27 mouse cellular contexts compared by ENCODE assay signal in the genomic region with DNA sequence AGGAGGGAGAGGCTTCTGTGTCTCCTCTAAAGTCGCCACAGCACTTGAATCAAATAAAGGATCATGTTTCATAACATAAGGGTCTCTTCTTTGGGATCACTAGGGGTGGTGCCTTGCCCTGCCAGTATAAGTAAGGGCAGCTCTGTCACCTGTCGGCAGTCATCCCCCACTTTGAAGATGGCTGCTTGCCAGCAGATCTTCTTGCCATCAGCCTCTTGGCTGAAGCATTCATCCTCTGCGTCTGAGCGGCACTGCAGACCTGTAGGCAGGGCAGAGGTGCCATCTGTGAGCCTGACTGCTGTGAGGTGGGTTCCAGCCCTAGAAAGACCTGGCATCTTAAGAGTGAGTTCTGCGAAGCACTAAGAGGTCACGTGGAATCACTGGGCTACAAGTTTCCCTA. TPM values are rescaled to one million over a fixed set of nuclear protein-coding genes. Genes with fewer than 3 reads are reported as not detected.
A peak's percentile ranks its signal among the peaks of the same experiment; 100 is the strongest.
DNase-seq lines count a peak whose midpoint lies in the region; ATAC-seq and TF ChIP-seq lines count a peak whose summit lies in the region.
"Had no signal": no experiment of that assay in that cellular context is flagged by ENCODE, and none has a peak within 500 bp of the region (broad histone marks: within the 10 kb centered on the region; RNA-seq: fewer than 3 reads in every experiment).

No protein-coding gene starts in this region.

- no peak overlapping the region for H3K4me3 ChIP-seq in gastrocnemius, adult 2 months
- H3K4me3 ChIP-seq: embryonic facial prominence, embryonic 12.5 days; embryonic facial prominence, embryonic 15.5 days; heart, embryonic 12.5 days; heart, embryonic 15.5 days; hindbrain, embryonic 12.5 days; intestine, embryonic 15.5 days; kidney, embryonic 15.5 days had no signal

- intact Hi-C loops in gastrocnemius, adult 2 months (cut with DNase I) = no loop called here

- no peak for TF ChIP-seq CTCF in gastrocnemius, adult 2 months (IDR thresholded peaks at IDR 0.05)

- no peak overlapping the region for H3K27ac ChIP-seq in gastrocnemius, adult 2 months
- H3K27ac ChIP-seq: embryonic facial prominence, embryonic 12.5 days; embryonic facial prominence, embryonic 15.5 days; heart, embryonic 15.5 days; hindbrain, embryonic 12.5 days; intestine, embryonic 15.5 days; kidney, embryonic 15.5 days had no signal

- no peak for ATAC-seq in cerebellum, adult (ENCODE audit: insufficient number of reproducible peaks, low FRiP score, low TSS enrichment)
- ATAC-seq: forebrain, embryonic 14.5 days; forebrain, postnatal 0 days; hindbrain, embryonic 16.5 days; intestine, embryonic 15.5 days; Patski had no signal

- DNase-seq in cerebellum, adult 9-10 months = peak; percentile 36
- DNase-seq in cerebellum, postnatal 25 days = peak; percentile 34 to 58
- no peak for DNase-seq in cerebellum, adult 11-12 months
- DNase-seq in gastrocnemius, adult 2 months = peak; percentile 54
- DNase-seq in gastrocnemius, postnatal 10 days = no peak
- peak; percentile 54 for DNase-seq in brain, adult 2 months (ENCODE audit: low read depth, low spot score)
- no peak for DNase-seq in urinary bladder, postnatal 14 days (ENCODE audit: low spot score)
- DNase-seq: adrenal gland, postnatal 10 days; adrenal gland, postnatal 36 days; B cell, adult 2 months; forebrain, postnatal 0 days; gastrocnemius, postnatal 14 days; heart, adult 18-20 months; kidney, adult 11 months; kidney, adult 8-10 months had no signal

RNA-seq across cellular contexts. Expression of a gene that starts 7.3 kb away (rescaled TPM):
- 1 to 10 TPM in 1 of 2 experiments, under 1 TPM in 1; 0.92 to 1.7 TPM for total RNA-seq in gastrocnemius, adult 2 months (2021)
- 1 to 10 TPM; 1.9 to 3.0 TPM for total RNA-seq in gastrocnemius, postnatal 10 days (2021)

RNA-seq across cellular contexts. Expression of a gene that starts 48.0 kb away (rescaled TPM):
- total RNA-seq in gastrocnemius, adult 2 months (2021) = under 1 TPM; 0.15 to 0.28 TPM
- total RNA-seq in gastrocnemius, postnatal 10 days (2021) = 1 to 10 TPM; 1.0 to 1.2 TPM
- total RNA-seq: hematopoietic stem cell, adult 5-6 weeks had no signal

RNA-seq across cellular contexts. Expression of a gene that starts 49.8 kb away (rescaled TPM):
- 1 to 10 TPM; 1.1 to 1.8 TPM for total RNA-seq in gastrocnemius, adult 2 months (2021)
- 1 to 10 TPM; 1.7 to 2.1 TPM for total RNA-seq in gastrocnemius, postnatal 10 days (2021)

Comparison
In these comparisons a context has a peak if more than half of its experiments do, and no peak if none do; other contexts are left out.
1. DNase-seq: peak in cerebellum, adult 9-10 months (single experiment), cerebellum, postnatal 25 days (2 of 2), gastrocnemius, adult 2 months (single experiment) and brain, adult 2 months (single experiment); none in cerebellum, adult 11-12 months (single experiment), gastrocnemius, postnatal 10 days (single experiment) and urinary bladder, postnatal 14 days (single experiment).